Mouse (Mus musculus) heart, adult 2 months (tissue): ENCODE measurements around the gene 1190005I06Rik.

Experiments used
- CTCF ChIP-seq: fragments of 200-600 bp; IDR thresholded peaks from 2 replicates; pipeline ENCODE4 v1.8.1; 2022; ENCODE audit warnings: antibody characterized with exemption, mild to moderate bottlenecking, moderate library complexity
- EP300 ChIP-seq: fragments of 200-500 bp; IDR thresholded peaks from 2 replicates; pipeline ENCODE4 v1.6.1; 2011; ENCODE audit warnings: low read depth, low read length, control low read depth; ENCODE audit not compliant: insufficient read depth
- POLR2A ChIP-seq: fragments of 200-500 bp; IDR thresholded peaks from 2 replicates; pipeline ENCODE4 v1.6.1; 2011; ENCODE audit warnings: mild to moderate bottlenecking, low read depth, low read length, control low read depth; ENCODE audit not compliant: insufficient read depth

- TF ChIP-seq CTCF (no peak), POLR2A (no peak), EP300 (no peak)
Measured at GRCm38 (mm10) chr8:120664566-120664965, 17.1 kb upstream of the 1190005I06Rik start.
